Mouse (Mus musculus) hindbrain, embryonic 10.5 days (tissue): ENCODE measurements around the gene Sec11a. TPM values are rescaled to one million over a fixed set of nuclear protein-coding genes. Genes with fewer than 3 reads are reported as not detected.

Experiments
- DNase-seq: peaks from one replicate; pipeline ENCODE4 v3.0.0-alpha.2; 2017; ENCODE audit warnings: low spot score
- H3K27ac ChIP-seq: fragments of 300-500 bp; sonication (generic); 2 replicates; pipeline ENCODE4 v1.5.1; 2016; ENCODE audit warnings: mild to moderate bottlenecking, moderate library complexity
- H3K27me3 ChIP-seq: fragments of 300-500 bp; sonication (generic); 2 replicates; pipeline ENCODE4 v1.6.1; 2016; ENCODE audit warnings: mild to moderate bottlenecking; ENCODE audit not compliant: poor library complexity, insufficient read depth, severe bottlenecking
- H3K36me3 ChIP-seq: fragments of 300-500 bp; sonication (generic); 2 replicates; pipeline ENCODE4 v1.6.1; 2016; ENCODE audit warnings: mild to moderate bottlenecking, moderate library complexity
- H3K4me1 ChIP-seq: fragments of 300-500 bp; sonication (generic); replicated peaks from 2 replicates; pipeline ENCODE4 v1.6.1; 2016; ENCODE audit warnings: mild to moderate bottlenecking
- H3K4me3 ChIP-seq: fragments of 300-500 bp; sonication (generic); 2 replicates; pipeline ENCODE4 v1.5.1; 2016; ENCODE audit warnings: mild to moderate bottlenecking, moderate library complexity
- H3K9me3 ChIP-seq: fragments of 300-500 bp; sonication (generic); 2 replicates; pipeline ENCODE4 v1.6.1; 2016; ENCODE audit warnings: mild to moderate bottlenecking, moderate library complexity
- WGBS: fragments of 180-500 bp; shearing (Covaris S2); methylation state at CpG from one replicate; pipeline ENCODE4 v1.1.7; 2016; 5-methylcytosine and 5-hydroxymethylcytosine counted together
- polyA plus RNA-seq: library from polyadenylated mRNA; unstranded; fragments of >200 nt; fragmentation: Nextera tagmentation; extraction: Ambion mirVana; gene quantifications from 2 replicates; pipeline ENCODE4 v1.2.1, GENCODE M21; 2016

The Sec11a gene
- polyA plus RNA-seq, 1 experiment from 2014 or later: 187 TPM

DNA sequence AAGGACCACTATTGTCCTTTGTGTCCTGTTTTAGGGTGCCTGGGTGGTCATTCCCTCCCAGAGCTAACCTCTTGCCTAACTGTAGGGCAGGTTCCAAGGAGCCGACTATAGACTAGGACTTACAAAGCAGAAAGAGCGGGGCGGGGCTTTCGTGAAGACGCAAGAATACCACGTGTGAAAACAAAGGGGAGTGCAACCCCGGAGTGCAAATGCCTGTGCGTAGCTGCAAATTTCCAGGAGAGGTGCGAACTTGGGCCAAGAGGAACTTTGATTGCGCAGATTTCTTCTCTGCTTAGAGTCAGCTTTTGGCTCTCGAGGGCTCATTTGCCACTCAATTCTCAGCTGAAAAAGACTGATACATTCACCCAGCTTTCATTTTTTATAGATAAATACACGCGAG lies 87.4 kb downstream of the Sec11a start:
- Histone ChIP-seq H3K9me3 (no peaks in the 10 kb centered on the region), H3K4me1 (peaks cover 42% of the 10 kb centered on the region), H3K27ac (peak overlapping the region; percentile 98), H3K27me3 (no peaks in the 10 kb centered on the region), H3K36me3 (peaks cover 24% of the 10 kb centered on the region), H3K4me3 (peak overlapping the region; percentile 83)
- DNase-seq: peak; percentile 60
- WGBS: 1% methylated on average over 13 of the region's 13 CpGs

DNA sequence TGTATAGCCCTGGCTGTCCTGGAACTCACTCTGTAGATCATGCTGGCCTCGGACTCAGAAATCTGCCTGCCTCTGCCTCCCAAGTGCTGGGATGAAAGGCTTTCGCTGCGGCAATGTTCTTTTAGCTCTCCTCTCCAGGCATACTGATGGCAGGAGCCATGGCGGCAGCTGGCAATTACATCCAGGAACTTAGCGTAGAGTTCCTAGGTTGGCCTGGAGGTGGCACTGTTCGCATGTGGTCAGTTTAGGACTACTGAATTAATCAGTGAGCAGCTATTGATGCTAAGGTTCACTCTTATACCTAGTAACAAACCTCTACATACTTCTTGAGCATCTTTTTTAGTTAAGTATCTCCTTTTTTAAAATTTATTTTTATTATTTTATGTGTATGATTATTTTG lies 90.4 kb downstream of the Sec11a start:
- Histone ChIP-seq H3K4me1 (peaks cover 18% of the 10 kb centered on the region), H3K36me3 (no peaks in the 10 kb centered on the region), H3K9me3 (no peaks in the 10 kb centered on the region), H3K4me3 (no peak overlapping the region), H3K27ac (no peak overlapping the region), H3K27me3 (no peaks in the 10 kb centered on the region)
- 32% methylated on average over 6 of the region's 6 CpGs for WGBS
- peak; percentile 77 for DNase-seq

DNA sequence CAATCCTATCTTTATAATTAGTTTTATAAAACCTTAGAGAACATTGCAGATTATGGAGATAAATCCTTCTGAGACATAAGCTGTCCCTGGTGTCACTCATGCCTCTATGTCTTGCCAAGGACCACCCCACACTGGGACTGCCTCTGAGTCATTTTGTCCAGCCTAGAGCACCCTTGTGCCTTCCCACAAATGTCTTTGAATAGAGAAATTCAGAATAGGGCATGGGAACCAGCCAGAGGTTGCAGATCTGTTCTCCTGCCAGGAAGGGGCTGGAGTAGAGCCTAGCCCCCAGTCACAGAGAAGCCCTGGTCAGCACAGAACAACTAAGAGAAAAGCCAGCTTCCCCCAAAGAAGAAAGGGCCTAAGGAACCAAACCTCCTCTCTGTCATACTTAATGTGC lies 92.3 kb downstream of the Sec11a start:
- H3K9me3 ChIP-seq: no peaks in the 10 kb centered on the region
- DNase-seq: no peak
- no peaks in the 10 kb centered on the region for H3K27me3 ChIP-seq
- H3K4me1 ChIP-seq: peaks cover 6% of the 10 kb centered on the region; the same call in 1 of the 2 replicates
- H3K27ac ChIP-seq: no peak overlapping the region
- H3K4me3 ChIP-seq: no peak overlapping the region
- H3K36me3 ChIP-seq: no peaks in the 10 kb centered on the region

Other genes starting within 250 kb of the Sec11a start
- gene Iqgap1, start 121.8 kb downstream of the Sec11a start, polyA plus RNA-seq: 25.2 and 28.9 TPM in 2 replicates
- gene Zscan2, start 86.9 kb downstream of the Sec11a start, polyA plus RNA-seq: 3.6 and 4.0 TPM in 2 replicates
- 46.3 and 48.4 TPM in 2 replicates for gene Wdr73, start 46.5 kb downstream of the Sec11a start, polyA plus RNA-seq
- gene Nmb, start 42.7 kb downstream of the Sec11a start, polyA plus RNA-seq: 6.7 and 8.6 TPM in 2 replicates
- 11.8 and 16.2 TPM in 2 replicates for gene Zfp592, start 45.9 kb upstream of the Sec11a start, polyA plus RNA-seq
- gene Alpk3, start 109.8 kb upstream of the Sec11a start, polyA plus RNA-seq: 0.04 and 0.07 TPM in 2 replicates
- gene Slc28a1, start 167.0 kb upstream of the Sec11a start, polyA plus RNA-seq: not detected in 2 replicates